Mouse (Mus musculus) gastrocnemius, postnatal 4 days (tissue): ENCODE data around the gene Col3a1. TPM values are rescaled to one million over a fixed set of nuclear protein-coding genes. Genes with fewer than 3 reads are reported as not detected.
A peak's percentile ranks its signal among the peaks of the same experiment; 100 is the strongest.

ENCODE experiments used
- DNase-seq, 2 experiments: peaks; one replicate each; pipeline ENCODE4 v3.0.0; 2021 to 2022; ENCODE audit warnings: low spot score in 2 of 2, mixed read lengths in 2 of 2
- long read RNA-seq, 2 experiments: library from polyadenylated mRNA; stranded (forward); transcript quantifications; one replicate each; pipeline ENCODE4 v2.0.0; 2021
- total RNA-seq, 2 experiments: library from RNA; stranded (reverse); gene quantifications; 2 replicates each; pipeline ENCODE4 v1.2.3; 2021

Col3a1 gene
- 1,000 to 10,000 TPM; 5,402 to 5,586 TPM for total RNA-seq
- long read RNA-seq, experiment 1, full-length matches to known transcripts, result 13,218 of 15,727 reads
- long read RNA-seq, experiment 1, partial matches to known transcripts, result 1,810 of 15,727 reads
- long read RNA-seq, experiment 1, other reads (novel, unspliced or antisense), result 699 of 15,727 reads
- long read RNA-seq, experiment 2, full-length matches to known transcripts, result 19,437 of 22,255 reads
- long read RNA-seq, experiment 2, partial matches to known transcripts, result 2,122 of 22,255 reads
- long read RNA-seq, experiment 2, other reads (novel, unspliced or antisense), result 696 of 22,255 reads

GRCm38 (mm10) chr1:45311388-45311787 is at the start of gene Col3a1:
Gene Col3a1, plus strand, starts transcription at chr1:45311538.
- peak; percentile 45 to 78 for DNase-seq

- no peak for DNase-seq
These were observed 41.9 kb upstream of the Col3a1 start for GRCm38 (mm10) chr1:45269421-45269820.

GRCm38 (mm10) chr1:45276006-45276539 is 35.3 kb upstream of the Col3a1 start:
- DNase-seq, result no peak

GRCm38 (mm10) chr1:45287954-45288353 is 23.4 kb upstream of the Col3a1 start:
- no peak for DNase-seq

- no peak for DNase-seq
These were observed 21.3 kb upstream of the Col3a1 start for GRCm38 (mm10) chr1:45290037-45290436.

GRCm38 (mm10) chr1:45299394-45300119 is 11.8 kb upstream of the Col3a1 start:
- no peak for DNase-seq

GRCm38 (mm10) chr1:45304273-45304672 is 7.1 kb upstream of the Col3a1 start:
- no peak for DNase-seq

- no peak for DNase-seq
These were observed 2.3 kb upstream of the Col3a1 start for GRCm38 (mm10) chr1:45309015-45309414.

- DNase-seq, result peak in 1 of 2 experiments; percentile 58
These were observed 624 bp downstream of the Col3a1 start for GRCm38 (mm10) chr1:45311962-45312361.

GRCm38 (mm10) chr1:45312870-45313269 is 1.5 kb downstream of the Col3a1 start:
- no peak for DNase-seq

GRCm38 (mm10) chr1:45313696-45314295 is 2.5 kb downstream of the Col3a1 start:
- DNase-seq, result no peak

GRCm38 (mm10) chr1:45315767-45316528 is 4.6 kb downstream of the Col3a1 start:
- DNase-seq, result no peak

- no peak for DNase-seq
These were observed 6.9 kb downstream of the Col3a1 start for GRCm38 (mm10) chr1:45318241-45318640.

GRCm38 (mm10) chr1:45320861-45321260 is 9.5 kb downstream of the Col3a1 start:
- DNase-seq, result no peak

GRCm38 (mm10) chr1:45329149-45329548 is 17.8 kb downstream of the Col3a1 start:
- no peak for DNase-seq

- DNase-seq, result no peak
These were observed 44.6 kb downstream of the Col3a1 start for GRCm38 (mm10) chr1:45355944-45356343.

- DNase-seq, result no peak
These were observed 46.7 kb downstream of the Col3a1 start for GRCm38 (mm10) chr1:45358020-45358419.

GRCm38 (mm10) chr1:45359147-45359546 is 47.8 kb downstream of the Col3a1 start:
- DNase-seq, result no peak

GRCm38 (mm10) chr1:45359673-45360072 is 48.3 kb downstream of the Col3a1 start:
- no peak for DNase-seq

- no peak for DNase-seq
These were observed 51.9 kb downstream of the Col3a1 start for GRCm38 (mm10) chr1:45363274-45363673.

GRCm38 (mm10) chr1:45365427-45365826 is 54.1 kb downstream of the Col3a1 start:
- DNase-seq, result no peak
